Mouse (Mus musculus) skeletal muscle tissue, adult 2 months (tissue): Measurements from ENCODE around the gene Slc37a1.

Experiments
- DNase-seq: peaks from one replicate; pipeline ENCODE4 v3.0.0-alpha.2; 2012; ENCODE audit warnings: low read depth, low spot score

The Slc37a1 gene

DNA sequence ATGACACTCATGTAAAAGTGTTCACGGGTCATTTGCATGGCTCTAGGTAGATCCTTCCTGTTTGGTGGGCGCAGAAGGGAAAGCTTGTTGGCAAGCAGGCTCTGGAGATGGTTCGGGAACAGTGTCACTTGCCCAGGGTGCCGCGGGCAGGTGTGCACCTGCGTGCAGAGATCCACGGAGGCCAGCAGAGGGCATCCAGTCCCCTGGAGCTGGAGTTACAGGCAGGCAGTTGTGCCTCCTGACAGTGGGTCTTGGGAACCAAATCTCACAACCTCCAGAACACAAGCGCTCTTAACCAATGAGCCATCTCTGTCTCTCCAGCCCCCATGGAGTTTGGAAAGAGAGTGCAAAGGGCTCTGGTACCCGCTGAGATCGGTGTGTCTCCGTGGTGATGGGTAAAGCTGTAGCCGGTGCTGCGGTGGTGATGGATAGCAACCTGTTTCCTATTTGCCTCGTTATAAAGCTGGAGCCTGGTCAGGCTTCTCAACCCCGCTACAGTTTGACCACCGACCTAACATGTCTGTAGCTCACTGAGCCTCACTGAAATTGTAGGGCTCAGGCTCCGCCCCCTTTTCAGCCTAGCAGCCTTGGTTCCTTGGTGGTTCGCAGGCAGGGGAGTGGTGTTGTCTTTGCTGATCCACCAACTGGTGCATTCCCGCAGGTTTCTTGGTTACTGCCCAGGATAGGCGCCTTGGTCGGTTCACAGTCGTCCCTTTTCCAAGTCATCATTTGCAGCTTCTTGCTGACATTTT is 31.1 kb downstream of the Slc37a1 start:
- DNase-seq, result no peak

DNA sequence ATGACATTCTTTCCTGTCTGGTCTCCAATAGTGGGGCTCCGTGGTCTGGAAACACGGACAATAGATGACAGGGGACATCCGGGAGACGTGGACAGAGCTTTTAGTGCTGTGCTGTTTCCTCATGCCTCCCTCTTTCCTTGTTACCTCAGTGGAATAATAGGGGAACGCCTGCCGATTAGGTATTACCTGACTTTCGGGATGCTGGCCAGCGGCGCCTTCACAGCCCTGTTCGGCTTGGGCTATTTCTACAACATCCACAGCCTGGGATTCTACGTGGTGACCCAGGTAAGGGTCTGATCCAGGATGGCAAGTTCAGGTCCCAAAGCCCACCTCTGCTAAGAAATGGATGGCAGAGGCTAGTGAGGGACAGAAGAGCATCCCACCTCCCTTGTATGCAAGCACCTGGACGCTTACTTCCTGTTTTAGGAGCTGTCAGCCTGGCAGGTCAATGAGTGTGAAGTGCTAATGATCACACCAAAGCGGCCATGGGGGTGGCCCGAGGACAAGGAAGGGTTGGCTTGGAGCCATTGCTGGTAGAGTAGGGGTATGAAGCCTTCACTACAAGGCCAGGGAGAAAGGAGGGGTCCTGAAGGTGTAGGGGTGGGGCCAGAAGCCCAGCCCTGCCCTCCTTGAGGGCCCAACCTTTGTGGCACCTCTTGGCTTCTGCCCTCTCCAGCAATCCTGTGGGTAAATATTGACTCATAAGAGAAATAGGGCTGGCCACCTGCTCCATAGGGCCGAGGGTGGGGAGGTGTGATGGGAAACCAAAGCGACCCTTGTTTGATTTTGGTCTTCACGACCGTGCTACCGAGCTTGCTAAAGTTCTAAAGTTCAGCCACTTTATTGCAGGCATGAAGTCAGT is 32.5 kb downstream of the Slc37a1 start:
- no peak for DNase-seq

- peak; percentile 77 for DNase-seq
Measured at GRCm38 (mm10) chr17:31321425-31321824, 34.8 kb downstream of the Slc37a1 start.

DNA sequence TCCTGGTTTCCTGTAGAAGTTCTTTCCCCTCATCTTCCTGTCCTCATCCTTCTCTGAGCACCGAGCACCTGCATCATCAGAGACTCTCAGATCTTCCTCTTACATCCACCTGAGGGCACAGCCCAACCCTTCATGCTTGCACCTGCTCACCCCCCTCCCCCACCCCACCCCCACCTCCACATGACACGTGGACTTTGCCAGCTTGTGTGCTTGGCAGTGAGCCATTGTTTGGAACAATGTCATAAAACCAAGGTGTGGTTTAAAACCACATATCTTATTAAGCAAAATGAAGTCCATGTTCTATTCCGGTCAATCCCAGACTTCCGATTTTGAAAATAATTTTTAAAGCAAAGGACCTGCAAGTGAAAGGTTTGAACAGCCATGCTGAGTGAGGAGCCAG is 35.9 kb downstream of the Slc37a1 start:
- DNase-seq, result no peak

DNA sequence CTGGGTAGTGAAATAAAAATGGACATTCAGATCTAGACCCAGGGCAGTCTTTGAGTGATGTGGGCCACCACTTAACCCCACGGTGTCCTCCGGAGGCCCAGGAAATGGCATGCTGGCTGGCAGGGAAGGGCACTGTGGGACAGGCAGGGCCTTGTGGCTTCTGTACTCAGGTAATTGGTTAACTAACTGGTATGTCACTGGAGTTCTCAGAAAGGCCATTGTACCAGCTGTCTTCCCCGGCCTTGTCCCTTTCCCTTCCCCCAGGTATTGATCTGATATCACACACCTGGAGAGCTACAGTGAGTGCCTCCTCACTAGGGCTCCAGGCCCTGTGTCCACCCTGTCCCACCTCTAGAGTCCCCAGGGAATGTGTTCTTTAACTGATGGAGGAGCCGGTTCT is 36.8 kb downstream of the Slc37a1 start:
- no peak for DNase-seq

DNA sequence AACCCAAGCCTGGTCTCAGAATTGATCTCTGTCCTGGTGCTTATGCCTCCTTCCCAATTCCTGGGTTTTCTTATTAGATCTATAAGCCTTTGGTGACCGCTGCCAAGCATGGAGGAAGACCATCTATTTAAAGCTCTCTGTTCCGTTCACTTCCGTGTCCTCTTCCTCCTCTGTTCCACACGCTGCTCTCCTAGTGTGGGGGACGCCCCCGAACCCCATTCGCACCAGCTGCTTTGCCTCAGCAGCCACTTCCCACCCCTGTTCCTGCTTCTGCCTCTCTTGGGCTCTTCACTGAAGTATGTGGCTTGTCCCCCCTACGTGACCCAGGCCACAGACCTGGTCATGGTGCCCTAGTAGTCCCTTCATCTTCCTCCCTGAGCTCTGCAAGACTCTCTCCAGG is 37.6 kb downstream of the Slc37a1 start:
- no peak for DNase-seq

DNA sequence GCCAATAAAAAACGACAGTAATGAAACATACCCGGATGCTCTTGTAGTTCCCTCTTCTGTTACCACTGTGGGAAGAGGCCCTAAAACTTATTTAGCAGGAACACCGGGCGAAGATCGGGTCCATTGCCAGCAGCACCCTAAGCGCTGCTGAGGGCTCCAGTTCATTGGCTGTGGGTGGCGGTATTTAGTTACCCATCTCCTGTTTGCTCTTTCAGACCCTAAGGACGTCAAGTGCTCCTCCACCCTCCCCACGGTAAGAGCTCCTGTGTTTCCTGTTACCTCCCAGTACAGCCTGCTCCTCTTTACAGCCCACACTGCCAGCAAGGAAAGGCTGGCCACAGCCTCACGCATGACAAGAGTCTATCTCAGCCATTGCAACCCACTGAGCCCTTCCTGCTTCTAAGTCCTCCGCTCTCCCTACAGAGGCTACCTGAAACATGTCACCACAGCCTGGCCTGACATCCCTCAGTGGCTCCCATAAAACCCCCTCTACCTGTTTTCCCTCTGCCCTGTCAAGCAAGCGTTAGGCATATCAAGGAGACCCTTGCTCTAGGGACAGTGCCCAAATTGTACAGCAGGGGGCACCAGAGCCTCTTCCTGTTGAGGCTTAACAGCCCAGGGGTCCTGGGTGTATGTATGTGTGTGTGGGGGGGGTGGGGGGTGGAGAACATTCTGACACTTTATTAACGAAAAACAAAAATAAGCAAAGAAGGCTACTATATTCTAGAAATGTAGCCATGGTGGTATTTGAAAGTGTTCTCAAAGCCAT is 39.0 kb downstream of the Slc37a1 start:
- DNase-seq, result peak; percentile 78

DNA sequence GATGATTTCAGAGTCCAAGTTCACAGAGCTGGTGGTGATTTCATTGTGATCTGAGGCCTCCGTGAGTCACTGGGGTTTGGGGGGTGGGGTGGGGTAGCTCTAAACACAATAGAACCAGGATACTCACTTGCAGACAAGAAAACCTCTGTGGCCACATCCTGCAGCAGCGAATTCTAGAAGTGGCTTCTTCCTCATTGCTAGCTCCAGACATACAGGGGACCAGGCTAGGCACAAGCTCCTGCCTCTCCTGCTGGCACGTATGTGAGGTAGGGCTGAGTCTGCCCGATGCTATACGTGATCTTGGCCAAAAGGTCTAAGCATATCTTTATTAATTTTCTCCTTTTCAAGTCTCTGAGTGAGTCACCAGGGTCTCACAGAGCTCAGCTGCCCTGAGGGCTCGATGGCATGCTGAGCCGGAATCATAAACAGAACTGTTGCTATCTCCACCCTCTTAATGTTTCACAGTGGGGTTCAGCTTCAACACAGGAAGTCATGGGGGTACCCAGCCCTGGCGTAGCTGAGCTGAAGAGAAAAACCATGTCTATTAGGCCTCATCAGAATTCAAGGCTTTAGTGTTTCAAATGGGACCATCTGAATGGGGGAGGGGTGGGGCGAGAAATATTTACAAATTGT is 39.7 kb downstream of the Slc37a1 start:
- DNase-seq, result no peak

GRCm38 (mm10) chr17:31328466-31328865 is 41.9 kb downstream of the Slc37a1 start:
- no peak for DNase-seq

DNA sequence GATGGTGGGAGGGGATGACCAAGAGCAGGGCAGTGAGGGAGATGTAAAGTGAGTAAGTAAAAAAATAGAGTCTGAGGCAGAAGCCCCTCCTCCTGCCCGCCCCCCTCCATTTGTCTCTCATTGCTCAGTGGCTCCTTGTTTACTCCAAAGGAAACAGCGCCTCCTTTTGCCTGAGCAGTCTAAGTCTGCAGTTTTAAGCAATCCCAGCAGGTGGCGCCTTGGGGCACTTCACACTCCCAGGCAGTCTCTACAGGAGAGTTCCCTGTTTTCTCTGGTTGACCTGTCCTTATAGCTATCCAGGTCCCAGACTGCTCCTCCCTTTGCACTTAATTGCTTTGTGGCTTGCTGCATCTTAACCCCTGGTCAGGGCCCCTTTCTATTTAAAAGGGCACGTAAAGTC is 44.0 kb downstream of the Slc37a1 start:
- DNase-seq, result no peak

GRCm38 (mm10) chr17:31331273-31331672 is 44.7 kb downstream of the Slc37a1 start:
- DNase-seq, result no peak

DNA sequence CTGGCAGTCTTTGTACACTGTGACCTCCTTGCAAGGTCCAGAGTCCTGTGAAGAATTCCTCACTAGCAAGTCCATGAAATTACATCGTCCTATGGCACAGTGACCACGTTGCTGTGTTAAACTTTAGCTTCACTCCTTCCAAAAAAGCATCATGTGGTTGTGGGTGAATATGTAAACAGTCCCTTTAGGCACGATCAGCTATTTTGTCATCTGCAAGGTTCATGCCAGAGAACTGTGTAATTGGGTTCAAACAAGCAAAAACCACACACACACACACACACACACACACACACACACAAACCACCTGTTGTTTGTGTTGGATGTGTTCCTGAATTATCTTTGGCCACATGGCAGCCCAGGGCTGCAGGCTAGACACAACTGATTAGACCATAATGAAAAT is 45.3 kb downstream of the Slc37a1 start:
- no peak for DNase-seq

DNA sequence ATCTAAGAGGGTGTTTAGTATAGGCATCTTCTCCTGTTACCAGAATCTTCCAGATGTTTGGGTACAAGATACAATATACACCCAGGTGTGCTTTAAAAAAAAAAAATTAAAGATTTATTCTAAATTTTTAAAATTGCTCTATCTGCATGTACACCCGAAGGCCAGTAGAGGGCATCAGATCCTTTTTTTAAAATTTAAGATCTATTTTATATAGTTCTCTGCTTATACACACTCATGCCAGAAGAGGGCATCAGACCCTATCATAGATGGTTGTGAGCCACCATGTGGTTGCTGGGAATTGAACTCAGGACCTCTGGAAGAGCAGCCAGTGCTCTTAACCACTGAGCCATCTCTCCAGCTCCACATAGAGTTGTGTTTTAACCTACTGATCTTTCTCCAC is 45.7 kb downstream of the Slc37a1 start:
- no peak for DNase-seq

GRCm38 (mm10) chr17:31334509-31335260 is 48.1 kb downstream of the Slc37a1 start:
- no peak for DNase-seq

DNA sequence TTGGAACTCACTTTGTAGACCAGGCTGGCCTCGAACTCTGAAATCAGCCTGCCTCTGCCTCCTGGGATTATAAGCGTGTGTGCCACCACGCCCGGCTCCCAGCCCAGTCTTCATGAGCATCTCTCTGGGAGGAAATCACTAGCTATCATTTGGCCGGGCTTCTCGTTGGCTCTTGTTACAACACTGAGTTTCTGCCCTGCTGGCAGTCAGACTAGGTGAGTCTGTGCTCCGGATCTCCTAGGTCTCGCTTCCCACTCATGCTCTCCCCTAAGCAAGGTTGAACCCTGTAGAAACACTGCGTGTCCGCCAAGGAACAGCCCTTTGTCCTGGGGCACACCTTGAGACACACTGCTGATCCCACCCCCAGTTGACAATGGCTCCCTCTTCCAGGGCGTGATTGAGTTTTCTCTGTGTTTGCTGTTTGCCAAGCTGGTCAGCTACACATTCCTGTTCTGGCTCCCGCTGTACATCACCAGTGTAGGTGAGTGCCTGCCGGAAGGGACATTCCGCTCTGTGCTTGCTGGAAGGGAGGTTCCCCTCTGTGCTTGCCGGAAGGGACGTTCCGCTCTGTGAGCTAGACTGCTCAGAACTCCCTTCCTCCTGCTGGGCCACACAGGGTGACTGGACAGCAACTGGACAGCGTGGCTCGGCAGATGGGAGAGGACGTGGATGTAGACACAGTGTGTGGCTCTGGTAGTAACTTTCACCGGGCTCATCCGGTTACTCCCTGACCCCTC is 48.9 kb downstream of the Slc37a1 start:
- no peak for DNase-seq

DNA sequence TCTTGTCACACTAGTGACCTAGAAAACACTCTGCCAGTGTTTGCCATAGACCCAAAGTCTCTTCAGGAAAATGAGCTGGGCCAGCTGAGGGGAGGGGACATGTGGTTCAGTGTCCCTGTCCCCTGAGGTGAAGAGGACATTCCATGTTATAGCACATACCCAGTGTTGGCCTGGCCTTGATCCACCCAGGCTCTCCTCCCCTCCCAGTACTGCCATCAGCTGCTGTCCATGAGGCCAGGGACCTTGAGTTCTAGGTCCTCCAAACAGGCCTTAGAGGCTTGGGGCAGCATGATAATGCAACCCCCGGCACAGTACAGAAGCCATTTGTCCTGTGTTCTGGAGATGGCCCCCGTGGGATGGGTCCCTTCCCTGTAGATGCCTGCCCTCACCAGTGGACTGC is 53.2 kb downstream of the Slc37a1 start:
- DNase-seq, result no peak

DNA sequence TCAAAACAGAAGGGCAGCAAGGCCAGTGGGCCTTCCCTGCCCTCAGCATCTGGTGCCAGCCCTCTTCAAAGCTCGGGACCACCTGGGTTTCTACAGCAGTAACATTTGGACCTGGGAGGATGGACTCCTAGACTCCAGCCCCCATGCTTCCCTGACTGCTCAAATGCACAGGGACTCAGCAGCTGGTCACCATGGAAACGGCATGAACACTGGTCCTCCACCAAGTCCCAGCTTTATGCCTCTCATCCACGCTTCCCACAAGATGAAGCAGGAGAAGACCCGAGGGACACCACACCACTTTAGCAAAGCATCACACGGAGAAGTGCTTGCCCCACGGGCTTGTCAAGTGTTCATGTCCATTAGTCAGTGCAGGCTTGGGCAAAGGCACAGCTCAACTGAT is 55.6 kb downstream of the Slc37a1 start:
- DNase-seq, result no peak

GRCm38 (mm10) chr17:31344172-31344801 is 57.7 kb downstream of the Slc37a1 start:
- peak; percentile 36 for DNase-seq

- no peak for DNase-seq
Measured at GRCm38 (mm10) chr17:31344816-31345215, 58.2 kb downstream of the Slc37a1 start.

DNA sequence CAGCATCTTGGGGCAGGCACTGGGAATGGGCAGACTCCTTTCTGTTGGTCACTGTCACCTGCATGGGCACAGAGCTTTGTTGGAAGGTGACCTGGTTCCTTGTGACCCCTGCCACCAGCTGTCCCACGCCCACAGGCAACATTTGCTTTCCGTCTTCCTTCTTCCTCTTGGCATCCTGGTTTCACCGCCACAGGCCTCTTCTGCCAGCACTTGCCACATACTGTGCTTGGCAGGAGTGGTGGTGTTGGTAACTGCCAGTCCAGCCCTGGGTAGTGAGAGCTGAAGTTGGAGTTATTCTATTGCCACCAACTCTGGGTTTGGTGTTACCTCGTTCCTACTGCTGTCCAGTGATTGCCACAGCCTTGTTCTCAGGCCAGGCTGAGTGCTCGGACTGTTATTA is 61.5 kb downstream of the Slc37a1 start:
- DNase-seq, result no peak
